Mouse (Mus musculus) testis, postnatal 14 days (tissue): ENCODE results near the gene Gm8926.
"Not testable (repeated sequence)": the region's sequence is repeated elsewhere in the genome, so short reads cannot be mapped to it uniquely, and the experiment has no call there.

Experiments used
- DNase-seq: peaks from one replicate; pipeline ENCODE4 v3.0.0; 2021; ENCODE audit warnings: low spot score

The Gm8926 gene

GRCm38 (mm10) chr5:11770248-11770647 lies at the start of gene Gm8926:
Gene Gm8926, plus strand, starts transcription at chr5:11770548.
- DNase-seq, result not testable (repeated sequence)
